Mouse (Mus musculus): ENCODE results near the gene Lama1. TPM values are rescaled to one million over a fixed set of nuclear protein-coding genes. Genes with fewer than 3 reads are reported as not detected.
"Not testable (repeated sequence)": the region's sequence is repeated elsewhere in the genome, so short reads cannot be mapped to it uniquely, and the experiment has no call there.

Gene Lama1
- polyA plus RNA-seq, 2 experiments from 2014 or later, result 0.10 TPM; not detected in 1

DNA sequence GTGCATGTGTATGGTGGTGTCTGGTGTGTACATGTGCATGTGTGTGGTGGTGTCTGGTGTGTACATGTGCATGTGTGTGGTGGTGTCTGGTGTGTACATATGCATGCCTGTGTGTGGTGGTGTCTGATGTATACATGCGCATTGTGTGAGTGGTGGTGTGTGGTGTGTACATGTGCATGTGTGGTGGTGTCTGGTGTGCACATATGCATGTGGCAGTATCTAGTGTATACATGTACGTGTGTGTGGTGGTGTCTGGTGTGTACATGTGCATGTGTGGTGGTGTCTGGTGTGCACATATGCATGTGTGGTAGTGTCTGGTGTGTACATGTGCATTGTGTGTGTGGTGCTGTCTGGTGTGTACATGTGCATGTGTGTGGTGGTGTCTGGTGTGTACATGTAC, 144.4 kb downstream of the Lama1 start:
- not testable (repeated sequence) for ATAC-seq

DNA sequence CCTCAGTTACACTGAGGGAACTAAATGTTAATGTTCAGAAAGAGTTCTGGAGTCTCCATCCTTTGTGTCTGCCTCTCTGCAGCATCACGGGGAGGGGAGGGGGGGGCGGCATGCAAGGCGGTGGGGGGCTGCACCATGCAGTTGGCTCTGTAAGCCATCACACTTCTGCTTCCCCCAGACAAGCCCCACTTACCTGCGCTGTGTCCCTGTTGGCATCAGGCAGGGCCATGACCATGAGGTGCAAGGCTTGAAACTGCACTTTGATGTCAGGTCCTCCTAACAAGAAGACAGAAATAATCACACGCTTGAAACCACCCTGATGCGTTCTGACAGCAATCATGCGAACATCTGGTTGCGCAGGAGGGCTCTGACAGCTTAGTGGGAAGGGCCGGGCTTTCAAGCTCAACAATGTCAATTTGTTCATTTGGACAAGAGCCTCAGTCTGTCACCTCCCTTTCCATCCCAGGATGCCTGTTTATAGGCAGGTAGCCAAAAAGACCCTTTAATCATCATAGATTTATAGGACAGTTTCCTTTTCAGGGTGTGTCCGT, 164.1 kb downstream of the Lama1 start:
- ATAC-seq, result no peak

DNA sequence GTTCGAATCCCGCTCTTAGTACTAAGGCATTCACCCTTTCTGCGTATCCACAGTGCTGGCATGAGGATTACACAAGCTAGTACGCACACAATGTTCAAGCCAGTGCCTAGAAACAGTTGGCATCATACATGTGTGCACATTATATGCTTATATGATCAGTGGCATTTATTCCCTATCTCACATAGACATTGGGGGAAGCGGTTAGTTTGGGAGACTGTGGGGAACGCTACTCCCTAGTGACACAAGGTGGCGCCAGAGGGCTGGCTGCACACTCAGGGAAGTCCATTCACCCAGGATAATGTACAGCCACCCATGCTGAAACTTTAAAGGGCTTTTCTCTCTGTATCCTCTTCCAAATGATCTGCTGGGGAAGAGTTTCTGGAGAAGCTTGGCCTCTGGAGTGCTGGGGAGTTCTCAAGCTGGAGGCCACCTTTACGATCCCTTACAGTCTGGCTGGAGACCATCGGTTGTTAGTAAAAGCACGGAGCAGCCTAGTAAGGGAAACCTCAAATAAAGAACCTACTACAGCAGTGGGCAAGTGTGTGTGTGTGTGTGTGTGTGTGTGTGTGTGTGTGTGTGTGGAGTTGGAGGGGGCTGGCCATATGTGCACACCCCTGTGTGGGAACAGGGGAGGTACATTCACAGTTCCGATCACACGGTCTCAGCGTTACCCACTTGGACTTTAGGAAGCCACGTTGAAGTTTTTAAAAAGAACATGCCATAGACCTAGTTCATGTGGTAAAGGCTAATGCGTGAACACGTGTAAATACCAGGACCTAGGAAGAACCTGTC, 164.9 kb downstream of the Lama1 start:
- no peak for ATAC-seq

DNA sequence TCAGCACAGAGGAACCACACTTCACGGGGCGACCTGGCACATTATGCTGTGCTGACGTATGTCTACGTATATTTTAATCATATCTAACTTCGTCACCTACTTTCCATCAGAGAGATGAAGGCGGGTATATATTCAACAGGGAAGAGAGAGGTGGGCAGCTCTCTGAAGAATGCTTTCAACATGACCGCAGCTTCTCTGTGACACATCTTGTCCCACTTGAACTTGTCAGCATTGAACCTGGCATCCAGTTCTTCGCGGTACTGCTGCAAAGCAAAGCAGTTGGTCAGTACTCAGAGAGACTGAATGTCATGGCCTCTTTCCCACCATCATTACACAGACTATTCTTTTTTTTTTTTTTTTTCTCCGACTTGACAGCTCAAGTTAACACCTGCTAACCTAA, 167.3 kb downstream of the Lama1 start:
- no peak for ATAC-seq

DNA sequence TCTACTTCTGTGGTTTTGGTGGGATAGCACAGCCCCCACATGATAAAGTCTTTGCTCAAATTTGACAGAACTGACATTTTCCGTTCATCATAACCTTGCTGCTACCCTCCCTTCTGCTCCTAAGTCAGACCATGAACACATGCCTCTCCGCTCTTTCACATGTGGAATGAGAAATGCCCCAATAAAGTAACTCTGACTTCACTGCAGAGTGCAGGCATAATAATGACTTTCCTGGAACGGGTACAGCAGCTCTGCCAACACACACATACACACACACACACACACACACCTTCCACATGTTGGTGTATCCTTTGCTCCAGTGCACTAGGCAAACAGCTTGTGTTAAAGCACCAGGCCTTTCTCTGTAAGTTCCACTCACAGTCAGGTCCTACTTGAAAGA, 167.9 kb downstream of the Lama1 start:
- ATAC-seq, result no peak

DNA sequence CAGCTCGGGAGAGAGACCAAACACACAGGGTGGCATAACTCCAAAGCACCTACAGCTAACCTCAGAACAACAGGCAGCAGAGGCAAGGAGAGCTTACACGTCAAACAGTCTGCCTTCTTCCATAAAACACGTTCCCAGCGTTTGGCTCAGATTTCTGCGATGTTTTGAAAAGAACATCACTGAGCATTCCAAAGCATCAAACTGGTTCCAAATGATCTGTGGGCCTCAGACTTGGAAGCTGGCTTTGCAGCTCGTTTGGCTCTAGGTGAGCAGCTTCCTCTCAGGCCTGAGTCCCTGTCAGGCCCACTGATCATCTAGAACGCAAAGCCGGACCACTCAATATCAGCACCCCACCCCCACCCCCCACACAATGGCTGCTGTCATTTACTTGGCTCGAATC, 169.0 kb downstream of the Lama1 start:
- ATAC-seq, result no peak

DNA sequence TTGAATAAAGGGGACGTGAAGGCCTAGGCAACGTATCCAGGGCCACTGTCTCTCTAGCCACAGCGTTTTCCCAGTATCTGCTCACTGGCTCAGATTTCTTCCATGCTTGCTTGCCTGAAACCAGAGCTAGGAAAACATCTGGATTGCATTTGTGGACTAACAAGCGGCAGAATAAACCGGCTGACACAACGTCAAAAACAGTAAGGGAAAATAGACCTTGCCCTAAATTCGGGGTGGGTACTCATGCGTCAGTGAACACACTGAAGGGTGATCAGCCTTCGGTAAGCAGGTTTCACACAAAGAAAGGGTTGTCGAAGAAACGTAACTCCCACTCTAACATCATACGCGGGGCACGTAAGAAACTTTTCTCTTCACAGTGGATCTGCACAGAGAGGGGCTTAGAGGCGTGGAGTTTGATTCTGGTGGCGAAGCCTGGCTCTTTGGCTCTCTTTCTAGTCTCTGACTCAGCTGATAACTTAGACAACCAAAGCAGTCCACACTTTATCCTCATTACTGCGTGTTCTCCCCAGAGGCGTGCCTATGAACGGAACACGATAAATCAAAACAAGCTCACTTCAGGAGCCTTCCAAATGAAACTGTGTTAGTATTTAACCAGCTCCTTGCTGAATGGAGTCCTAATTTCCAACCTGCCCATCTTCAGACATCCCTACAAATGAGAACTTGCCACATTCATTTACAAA, 169.6 kb downstream of the Lama1 start:
- ATAC-seq, result no peak

DNA sequence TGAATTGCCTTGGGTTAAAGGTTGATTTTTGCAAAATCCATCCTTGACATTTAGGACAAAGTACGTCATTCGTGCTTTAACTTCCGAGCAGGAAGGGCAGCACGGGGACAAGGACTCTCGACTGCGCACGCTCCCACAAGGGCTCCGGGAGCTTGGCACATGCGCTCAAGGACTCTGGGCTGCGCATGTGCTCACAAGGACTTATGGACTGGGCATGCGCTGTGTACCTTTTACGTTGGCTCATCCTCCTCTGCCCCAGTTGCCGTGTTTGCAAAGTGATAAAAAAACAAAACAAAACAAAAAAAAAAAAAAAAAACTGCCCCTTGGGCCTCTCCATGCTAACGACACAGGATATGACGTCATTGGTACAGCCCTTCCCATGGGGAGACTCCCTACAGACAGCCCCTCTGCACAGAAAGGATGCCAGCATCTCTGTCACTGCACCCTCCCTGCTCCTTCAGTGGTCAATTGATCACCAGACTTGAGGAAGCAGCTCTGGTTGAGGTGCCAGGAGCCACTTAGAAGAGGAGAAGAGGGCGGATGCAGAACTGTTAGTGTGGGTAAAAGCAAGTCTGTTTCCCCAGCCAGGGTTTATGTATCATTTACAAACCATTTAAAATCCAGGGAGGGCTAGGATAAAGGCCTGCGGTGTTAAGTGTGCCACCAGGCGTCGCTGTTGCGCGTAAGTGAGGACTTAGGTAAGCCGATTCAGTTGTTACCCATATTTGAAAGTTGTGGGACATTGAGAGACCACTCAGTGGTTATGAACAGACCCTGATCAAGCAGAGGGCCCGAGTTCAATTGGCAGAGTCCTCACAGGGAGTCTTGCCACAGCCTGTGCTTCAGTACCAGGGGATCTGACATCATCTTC, 172.9 kb downstream of the Lama1 start:
- no peak for ATAC-seq

Other genes starting within 250 kb of the Lama1 start
- gene Lrrc30, start 64.5 kb upstream of the Lama1 start, polyA plus RNA-seq (2017; shearing (Covaris generic)), result not detected